Mouse (Mus musculus): ENCODE data around the gene Vstm4. TPM values are rescaled to one million over a fixed set of nuclear protein-coding genes. Genes with fewer than 3 reads are reported as not detected.

Gene Vstm4
- polyA plus RNA-seq (2015; fragmentation: Nextera tagmentation; extraction: Ambion mirVana) = 25.2 and 26.7 TPM in 2 replicates

DNA sequence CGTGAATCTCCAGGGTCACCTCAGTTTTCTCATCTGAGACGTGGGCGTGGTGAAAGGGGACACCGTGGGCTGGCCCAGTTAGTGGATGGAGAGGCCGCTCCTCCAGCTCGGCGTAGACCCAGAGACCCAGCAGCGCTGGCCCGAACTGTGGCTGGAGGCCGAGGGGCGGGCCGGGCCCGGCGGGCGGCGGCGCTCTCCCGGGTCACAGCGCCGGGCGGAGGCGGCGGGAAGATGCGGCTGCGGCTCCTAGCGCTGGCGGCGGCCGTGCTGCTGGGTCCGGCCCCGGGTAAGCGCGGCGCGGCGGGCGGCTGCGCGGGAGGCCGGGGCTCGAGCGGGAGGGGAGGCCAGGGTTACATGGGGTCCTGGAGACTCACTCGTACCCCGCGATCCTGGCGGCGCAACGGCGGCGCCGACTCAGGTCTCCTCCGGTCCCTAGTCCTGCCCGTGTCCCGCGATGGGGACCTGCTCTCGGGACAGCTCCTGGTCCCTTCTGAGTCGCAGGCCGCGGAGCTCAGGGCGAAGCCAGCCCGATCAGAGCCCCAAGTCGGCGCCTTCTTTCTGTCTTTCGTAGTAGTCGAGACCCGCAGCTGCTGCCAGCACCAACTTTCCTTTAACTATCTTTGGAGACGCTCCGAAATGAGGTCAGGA, at the start of gene Vstm4:
Vstm4 (plus strand) TSS at position 76 of the 648 bp plus-strand sequence.
- peak within 1 kb of the TSS; percentile 63 for H3K4me3 ChIP-seq (replicated peaks)
- H3K4me2 ChIP-seq (replicated peaks) = peak within 1 kb of the TSS; percentile 90
- H3K27ac ChIP-seq = peak within 1 kb of the TSS; percentile 67
- peak within 1 kb of the TSS; percentile 76 for H3K9ac ChIP-seq
- H3K9me3 ChIP-seq = no peaks in the 10 kb centered on the region
- under 1% methylated on average over 57 of the region's 68 CpGs for WGBS
- peaks cover 23% of the 10 kb centered on the region for H3K4me1 ChIP-seq (replicated peaks)
- H3K36me3 ChIP-seq = no peaks in the 10 kb centered on the region
- no peaks in the 10 kb centered on the region for H3K27me3 ChIP-seq (replicated peaks)
- ATAC-seq = peak; percentile 82

GRCm38 (mm10) chr14:32810111-32810510, 46.4 kb upstream of the Vstm4 start:
- no peak overlapping the region for H3K4me3 ChIP-seq (replicated peaks)
- H3K4me1 ChIP-seq (replicated peaks) = no peaks in the 10 kb centered on the region
- no peaks in the 10 kb centered on the region for H3K9me3 ChIP-seq
- no peak overlapping the region for H3K9ac ChIP-seq
- H3K27me3 ChIP-seq (replicated peaks) = no peaks in the 10 kb centered on the region
- H3K36me3 ChIP-seq = no peaks in the 10 kb centered on the region
- H3K4me2 ChIP-seq (replicated peaks) = no peak overlapping the region
- no peak for ATAC-seq
- H3K27ac ChIP-seq = no peak overlapping the region

- Histone ChIP-seq H3K9ac (no peak overlapping the region), H3K9me3 (no peaks in the 10 kb centered on the region)
These were observed 44.1 kb upstream of the Vstm4 start for GRCm38 (mm10) chr14:32812429-32812828.

GRCm38 (mm10) chr14:32814961-32815360, 41.6 kb upstream of the Vstm4 start:
- Histone ChIP-seq H3K4me2 (replicated peaks) (no peak overlapping the region), H3K9me3 (no peaks in the 10 kb centered on the region), H3K36me3 (no peaks in the 10 kb centered on the region), H3K27ac (no peak overlapping the region), H3K9ac (no peak overlapping the region), H3K27me3 (replicated peaks) (no peaks in the 10 kb centered on the region), H3K4me1 (replicated peaks) (no peaks in the 10 kb centered on the region), H3K4me3 (replicated peaks) (no peak overlapping the region)
- no peak for ATAC-seq
- WGBS = 65% methylated on average over 4 of the region's 4 CpGs

More at GRCm38 (mm10) chr14:32812429-32812828, 44.1 kb upstream of the Vstm4 start:
- no peak for ATAC-seq
- Histone ChIP-seq H3K27ac (no peak overlapping the region), H3K27me3 (replicated peaks) (no peaks in the 10 kb centered on the region), H3K4me3 (replicated peaks) (no peak overlapping the region), H3K4me1 (replicated peaks) (no peaks in the 10 kb centered on the region), H3K36me3 (no peaks in the 10 kb centered on the region), H3K4me2 (replicated peaks) (no peak overlapping the region)
- WGBS = 69% methylated on average over 6 of the region's 6 CpGs

GRCm38 (mm10) chr14:32816533-32816932, 40.0 kb upstream of the Vstm4 start:
- 68% methylated on average over 4 of the region's 4 CpGs for WGBS
- no peaks in the 10 kb centered on the region for H3K4me1 ChIP-seq (replicated peaks)
- no peak overlapping the region for H3K9ac ChIP-seq
- no peak overlapping the region for H3K27ac ChIP-seq
- no peak for ATAC-seq
- H3K4me3 ChIP-seq (replicated peaks) = no peak overlapping the region
- H3K27me3 ChIP-seq (replicated peaks) = no peaks in the 10 kb centered on the region
- no peaks in the 10 kb centered on the region for H3K36me3 ChIP-seq
- H3K9me3 ChIP-seq = no peaks in the 10 kb centered on the region
- H3K4me2 ChIP-seq (replicated peaks) = no peak overlapping the region

DNA sequence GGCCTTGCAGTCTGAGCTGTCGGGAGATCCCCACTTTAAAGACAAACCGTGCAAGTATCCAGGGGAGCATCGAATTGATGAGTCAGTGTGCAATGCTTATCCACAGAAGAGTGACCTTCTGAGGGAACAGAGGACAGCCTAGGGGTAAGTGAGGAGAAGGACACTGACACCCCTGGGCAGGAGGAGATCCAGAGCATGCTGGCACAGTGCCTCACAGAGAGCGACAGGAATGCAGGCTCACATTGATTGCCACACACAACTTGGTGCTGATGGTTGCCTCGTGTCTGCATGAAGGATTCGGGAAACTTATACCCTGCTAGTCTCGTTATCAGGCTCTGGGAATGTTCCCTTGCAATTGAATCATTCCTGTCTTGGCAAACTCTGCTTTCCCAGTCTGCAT, 39.3 kb upstream of the Vstm4 start:
- Histone ChIP-seq H3K9me3 (no peaks in the 10 kb centered on the region), H3K36me3 (no peaks in the 10 kb centered on the region), H3K4me3 (replicated peaks) (no peak overlapping the region), H3K4me2 (replicated peaks) (no peak overlapping the region), H3K27me3 (replicated peaks) (no peaks in the 10 kb centered on the region), H3K9ac (no peak overlapping the region), H3K27ac (no peak overlapping the region), H3K4me1 (replicated peaks) (no peaks in the 10 kb centered on the region)
- WGBS = 56% methylated on average over 7 of the region's 7 CpGs
- ATAC-seq = no peak

DNA sequence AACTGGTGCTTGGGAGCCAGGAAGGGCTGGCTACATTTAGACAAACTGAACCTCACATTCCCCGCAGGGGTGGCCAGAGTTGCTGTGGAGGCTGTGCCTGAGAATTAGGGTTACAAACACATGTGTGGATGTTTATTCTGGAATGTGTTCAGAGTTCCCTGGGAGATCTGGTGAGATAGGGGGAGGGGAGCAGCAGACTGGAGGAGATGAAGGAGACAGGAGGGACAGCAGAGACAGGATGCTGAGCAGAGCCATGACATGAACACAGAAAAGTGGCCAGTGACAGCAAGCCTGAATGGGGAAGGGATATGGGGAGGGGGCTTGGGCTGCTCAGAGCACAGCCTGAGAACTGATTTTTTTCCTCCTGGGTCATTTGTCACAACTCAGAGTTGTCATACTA, 37.3 kb upstream of the Vstm4 start:
- no peaks in the 10 kb centered on the region for H3K36me3 ChIP-seq
- H3K27me3 ChIP-seq (replicated peaks) = no peaks in the 10 kb centered on the region
- no peak overlapping the region for H3K4me3 ChIP-seq (replicated peaks)
- H3K27ac ChIP-seq = no peak overlapping the region
- no peak overlapping the region for H3K4me2 ChIP-seq (replicated peaks)
- no peaks in the 10 kb centered on the region for H3K9me3 ChIP-seq
- 53% methylated on average over 1 of the region's 1 CpGs for WGBS
- H3K9ac ChIP-seq = no peak overlapping the region
- peaks cover 6% of the 10 kb centered on the region for H3K4me1 ChIP-seq (replicated peaks)
- ATAC-seq = peak; percentile 41

GRCm38 (mm10) chr14:32822812-32823211, 33.7 kb upstream of the Vstm4 start:
- Histone ChIP-seq H3K4me3 (replicated peaks) (no peak overlapping the region), H3K36me3 (no peaks in the 10 kb centered on the region), H3K27me3 (replicated peaks) (no peaks in the 10 kb centered on the region), H3K9me3 (no peaks in the 10 kb centered on the region), H3K9ac (no peak overlapping the region), H3K4me1 (replicated peaks) (peaks cover 30% of the 10 kb centered on the region), H3K27ac (no peak overlapping the region), H3K4me2 (replicated peaks) (no peak overlapping the region)
- no peak for ATAC-seq
- 88% methylated on average over 4 of the region's 4 CpGs for WGBS

DNA sequence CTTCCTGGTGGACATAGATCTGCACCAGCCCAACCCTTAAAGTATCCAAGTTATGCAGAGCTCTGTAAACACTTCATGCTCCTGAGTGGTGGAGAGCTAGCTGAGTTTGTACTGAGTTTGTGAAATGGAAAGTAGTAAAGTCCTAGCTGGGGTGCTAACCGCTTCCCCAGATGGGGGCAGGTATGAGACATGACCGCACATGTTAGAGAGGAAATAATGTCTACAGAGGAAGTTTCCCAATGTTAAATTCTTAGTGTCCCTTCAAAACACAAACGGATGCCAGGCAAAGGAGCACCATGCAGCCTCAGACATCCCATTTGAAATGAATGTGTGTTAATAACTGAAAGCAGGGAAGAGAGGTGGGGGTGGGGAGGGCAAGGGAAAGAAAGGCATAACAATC, 32.7 kb upstream of the Vstm4 start:
- no peaks in the 10 kb centered on the region for H3K36me3 ChIP-seq
- H3K27me3 ChIP-seq (replicated peaks) = no peaks in the 10 kb centered on the region
- H3K4me1 ChIP-seq (replicated peaks) = peaks cover 40% of the 10 kb centered on the region
- H3K4me3 ChIP-seq (replicated peaks) = no peak overlapping the region
- H3K4me2 ChIP-seq (replicated peaks) = no peak overlapping the region
- 49% methylated on average over 3 of the region's 3 CpGs for WGBS
- H3K9ac ChIP-seq = no peak overlapping the region
- no peak overlapping the region for H3K27ac ChIP-seq
- H3K9me3 ChIP-seq = no peaks in the 10 kb centered on the region
- no peak for ATAC-seq

DNA sequence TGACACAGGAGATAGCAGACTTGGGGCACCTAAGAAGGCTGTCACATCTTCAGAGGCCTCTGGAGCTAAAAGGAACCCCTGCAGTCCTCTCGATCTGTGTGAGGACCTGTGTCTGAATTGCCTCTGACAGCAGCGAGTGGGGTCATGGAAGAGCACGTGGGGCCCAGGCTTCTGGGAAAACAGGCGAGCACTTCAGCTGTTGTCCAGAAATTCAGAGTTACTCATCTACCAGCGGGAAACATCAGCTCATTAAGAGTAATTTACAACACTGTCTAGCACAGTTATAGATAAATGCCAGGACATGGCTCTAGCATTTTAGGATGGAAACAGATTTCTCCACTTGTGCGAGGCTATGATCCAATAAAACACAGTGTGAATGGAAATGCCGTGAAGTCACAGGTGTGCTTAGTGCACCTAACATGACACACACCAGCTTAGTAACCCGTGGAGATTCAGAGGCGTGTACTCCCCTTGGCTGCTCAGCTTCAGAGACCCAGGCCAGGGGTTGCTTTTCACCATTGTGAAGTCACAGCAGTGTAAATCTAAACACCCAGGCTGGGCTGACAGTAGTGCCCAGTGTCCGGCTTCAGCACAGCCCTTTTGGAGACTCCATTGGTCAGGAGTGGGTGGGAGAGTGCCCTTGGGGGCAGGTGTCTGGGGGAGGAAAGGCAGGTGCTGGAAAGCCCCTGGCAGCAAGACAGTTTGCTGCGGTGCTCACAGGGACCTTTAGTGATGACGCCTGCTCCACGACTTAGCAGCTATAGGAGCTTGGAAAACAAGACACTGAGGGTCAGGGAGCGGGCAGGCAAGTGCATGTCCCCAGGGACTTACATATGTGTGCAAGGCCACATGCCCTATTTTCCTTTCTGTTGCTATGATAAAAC, 32.0 kb upstream of the Vstm4 start:
- WGBS = 34% methylated on average over 14 of the region's 14 CpGs
- no peak overlapping the region for H3K4me2 ChIP-seq (replicated peaks)
- H3K9ac ChIP-seq = no peak overlapping the region
- H3K4me1 ChIP-seq (replicated peaks) = peaks cover 40% of the 10 kb centered on the region
- no peak for ATAC-seq
- no peak overlapping the region for H3K4me3 ChIP-seq (replicated peaks)
- H3K36me3 ChIP-seq = no peaks in the 10 kb centered on the region
- no peaks in the 10 kb centered on the region for H3K9me3 ChIP-seq
- H3K27ac ChIP-seq = 0 out of 2 replicates have a peak overlapping the region, but pooled peaks have one; percentile 38
- H3K27me3 ChIP-seq (replicated peaks) = no peaks in the 10 kb centered on the region

GRCm38 (mm10) chr14:32825426-32826032, 31.0 kb upstream of the Vstm4 start:
- peak overlapping the region; percentile 33 for H3K4me2 ChIP-seq (replicated peaks)
- ATAC-seq = peak; percentile 91
- H3K9ac ChIP-seq = no peak overlapping the region
- no peak overlapping the region for H3K4me3 ChIP-seq (replicated peaks)
- 5% methylated on average over 11 of the region's 11 CpGs for WGBS
- H3K27ac ChIP-seq = 0 out of 2 replicates have a peak overlapping the region, but pooled peaks have one; percentile 24
- no peaks in the 10 kb centered on the region for H3K27me3 ChIP-seq (replicated peaks)
- no peaks in the 10 kb centered on the region for H3K9me3 ChIP-seq
- peaks cover 40% of the 10 kb centered on the region for H3K4me1 ChIP-seq (replicated peaks)
- H3K36me3 ChIP-seq = no peaks in the 10 kb centered on the region

GRCm38 (mm10) chr14:32827165-32827564, 29.4 kb upstream of the Vstm4 start:
- Histone ChIP-seq H3K4me3 (replicated peaks) (no peak overlapping the region), H3K27me3 (replicated peaks) (no peaks in the 10 kb centered on the region), H3K27ac (peak overlapping the region; percentile 67), H3K4me2 (replicated peaks) (no peak overlapping the region), H3K9ac (no peak overlapping the region), H3K4me1 (replicated peaks) (peaks cover 40% of the 10 kb centered on the region), H3K9me3 (no peaks in the 10 kb centered on the region), H3K36me3 (no peaks in the 10 kb centered on the region)
- 44% methylated on average over 4 of the region's 4 CpGs for WGBS
- no peak for ATAC-seq
